Mouse (Mus musculus): ENCODE data around the gene Gm10644. TPM values are rescaled to one million over a fixed set of nuclear protein-coding genes. Genes with fewer than 3 reads are reported as not detected.

The Gm10644 gene
- total and polyA plus RNA-seq, 2 experiments from 2014 or later = 0.39 to 0.60 TPM

DNA sequence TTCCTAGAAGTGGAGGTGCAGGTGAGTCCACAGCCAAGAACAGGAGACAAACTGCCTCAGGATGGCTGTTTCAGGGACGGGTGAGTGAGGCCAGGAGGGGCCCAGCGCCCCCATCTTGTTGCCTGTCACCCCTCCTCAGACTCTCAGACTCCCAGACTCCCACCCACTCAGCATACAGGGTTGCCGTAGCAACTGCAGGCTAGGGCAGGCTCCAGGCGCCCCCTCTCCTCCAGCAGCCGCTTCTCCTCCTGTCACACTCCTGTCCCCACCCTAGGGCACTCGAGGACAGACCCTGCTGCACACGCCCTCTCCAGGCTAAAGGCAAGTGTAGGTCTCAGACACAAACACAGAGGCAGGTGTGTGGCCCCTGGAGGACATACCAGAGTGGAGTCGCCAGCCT lies 45.7 kb downstream of the Gm10644 start:
- no peak overlapping the region for H3K9ac ChIP-seq (replicated peaks; ENCODE audit: low read length, poor library complexity, severe bottlenecking)
- DNase-seq (ENCODE audit: low spot score) = no peak

DNA sequence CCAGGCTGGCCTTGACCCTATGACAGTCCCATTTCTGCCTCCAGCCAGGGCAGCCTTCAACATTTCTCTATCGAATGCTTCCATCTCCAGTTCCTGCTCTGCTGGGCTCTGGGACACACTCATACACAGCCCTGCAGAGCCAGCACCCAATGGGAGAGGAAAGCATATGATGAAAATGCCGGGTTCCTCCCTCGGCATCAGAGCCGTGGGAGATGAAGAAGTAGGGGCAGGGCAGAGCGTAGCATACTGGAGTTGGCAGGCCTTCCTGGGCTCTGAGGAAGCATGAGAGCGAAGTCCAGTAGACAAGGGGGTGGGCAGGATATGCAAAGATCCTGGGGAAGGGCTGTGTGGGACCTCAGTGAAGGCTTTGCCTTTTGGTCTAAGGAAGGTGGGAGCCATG lies 46.4 kb downstream of the Gm10644 start:
- ATAC-seq (ENCODE audit: low FRiP score) = no peak
- H3K27me3 ChIP-seq (ENCODE audit: insufficient read depth, low read length) = no peaks in the 10 kb centered on the region
- no peak overlapping the region for H3K4me2 ChIP-seq (ENCODE audit: low read depth, low read length, poor library complexity, severe bottlenecking)
- no peaks in the 10 kb centered on the region for H3K9me3 ChIP-seq (ENCODE audit: low read length)
- H3K4me3 ChIP-seq (ENCODE audit: low read depth, low read length) = no peak overlapping the region
- no peak for DNase-seq (ENCODE audit: low spot score)
- peaks cover 8% of the 10 kb centered on the region; the same call in 1 of the 2 replicates for H3K4me1 ChIP-seq (ENCODE audit: insufficient read depth, low read length)
- WGBS = 75% methylated on average over 6 of the region's 6 CpGs
- no peak overlapping the region for H3K27ac ChIP-seq (ENCODE audit: low read depth, low read length)
- no peak overlapping the region for H3K9ac ChIP-seq (replicated peaks; ENCODE audit: low read length, poor library complexity, severe bottlenecking)
- no peaks in the 10 kb centered on the region for H3K36me3 ChIP-seq (ENCODE audit: insufficient read depth, low read length)
- no peak for TF ChIP-seq CTCF (IDR thresholded peaks at IDR 0.05)

More for the DNA sequence above, 45.7 kb downstream of the Gm10644 start:
- Histone ChIP-seq H3K4me3 (ENCODE audit: low read depth, low read length) (no peak overlapping the region), H3K27me3 (ENCODE audit: insufficient read depth, low read length) (no peaks in the 10 kb centered on the region), H3K4me2 (ENCODE audit: low read depth, low read length, poor library complexity, severe bottlenecking) (no peak overlapping the region), H3K4me1 (ENCODE audit: insufficient read depth, low read length) (peaks cover under 1% of the 10 kb centered on the region; the same call in 1 of the 2 replicates), H3K9me3 (ENCODE audit: low read length) (no peaks in the 10 kb centered on the region), H3K36me3 (ENCODE audit: insufficient read depth, low read length) (no peaks in the 10 kb centered on the region), H3K27ac (ENCODE audit: low read depth, low read length) (no peak overlapping the region)
- TF ChIP-seq CTCF (IDR thresholded peaks at IDR 0.05) = no peak
- 44% methylated on average over 8 of the region's 8 CpGs for WGBS
- ATAC-seq (ENCODE audit: low FRiP score) = no peak

DNA sequence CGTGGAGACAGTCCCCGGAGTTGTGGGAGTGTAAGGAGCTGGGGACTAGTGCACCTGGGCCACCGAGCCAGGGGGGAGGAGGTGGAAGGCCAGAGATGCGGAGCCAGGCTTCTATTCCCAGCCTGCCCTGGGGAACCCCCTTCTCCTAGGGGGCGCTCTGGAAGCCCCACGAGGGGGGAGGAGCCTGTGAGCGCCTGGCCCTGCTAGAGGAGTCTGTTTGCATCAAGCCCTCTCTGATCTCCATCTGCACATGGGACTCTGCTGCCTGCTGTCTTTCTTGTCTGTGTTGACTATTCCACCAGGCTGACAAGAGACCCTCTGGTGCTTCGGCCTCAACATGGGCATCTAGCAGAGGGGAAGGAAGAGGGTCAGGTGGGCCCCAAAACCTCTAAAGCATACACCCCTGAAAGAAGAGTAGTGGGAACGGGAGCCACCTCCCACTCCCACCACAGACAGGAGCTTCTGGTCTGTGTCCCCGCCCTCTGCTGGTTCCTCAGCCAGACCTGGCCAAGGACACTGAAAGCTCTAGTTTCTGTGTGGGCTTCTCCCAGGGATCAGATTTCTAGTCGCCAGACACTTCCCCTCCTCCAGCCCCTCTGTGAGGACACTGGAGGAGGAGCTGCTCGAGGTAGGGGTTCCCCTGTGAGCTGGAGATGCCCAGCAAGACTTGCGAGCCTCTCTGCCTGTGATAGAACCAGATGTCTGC lies 51.9 kb downstream of the Gm10644 start:
- H3K4me1 ChIP-seq (ENCODE audit: insufficient read depth, low read length) = peaks cover 20% of the 10 kb centered on the region; the same call in 1 of the 2 replicates
- H3K36me3 ChIP-seq (ENCODE audit: insufficient read depth, low read length) = 0 out of 2 replicates have a peak, but pooled peaks cover 3% of the 10 kb centered on the region
- ATAC-seq (ENCODE audit: low FRiP score) = no peak
- H3K4me2 ChIP-seq (ENCODE audit: low read depth, low read length, poor library complexity, severe bottlenecking) = peak overlapping the region; percentile 86
- H3K27ac ChIP-seq (ENCODE audit: low read depth, low read length) = no peak overlapping the region
- peak overlapping the region; percentile 97 for H3K4me3 ChIP-seq (ENCODE audit: low read depth, low read length)
- no peaks in the 10 kb centered on the region for H3K27me3 ChIP-seq (ENCODE audit: insufficient read depth, low read length)
- no peak for TF ChIP-seq CTCF (IDR thresholded peaks at IDR 0.05)
- DNase-seq (ENCODE audit: low spot score) = peak; percentile 12
- WGBS = 15% methylated on average over 9 of the region's 13 CpGs
- 0 out of 2 replicates have a peak overlapping the region, but pooled peaks have one; percentile 39 for H3K9ac ChIP-seq (replicated peaks; ENCODE audit: low read length, poor library complexity, severe bottlenecking)
- no peaks in the 10 kb centered on the region for H3K9me3 ChIP-seq (ENCODE audit: low read length)

DNA sequence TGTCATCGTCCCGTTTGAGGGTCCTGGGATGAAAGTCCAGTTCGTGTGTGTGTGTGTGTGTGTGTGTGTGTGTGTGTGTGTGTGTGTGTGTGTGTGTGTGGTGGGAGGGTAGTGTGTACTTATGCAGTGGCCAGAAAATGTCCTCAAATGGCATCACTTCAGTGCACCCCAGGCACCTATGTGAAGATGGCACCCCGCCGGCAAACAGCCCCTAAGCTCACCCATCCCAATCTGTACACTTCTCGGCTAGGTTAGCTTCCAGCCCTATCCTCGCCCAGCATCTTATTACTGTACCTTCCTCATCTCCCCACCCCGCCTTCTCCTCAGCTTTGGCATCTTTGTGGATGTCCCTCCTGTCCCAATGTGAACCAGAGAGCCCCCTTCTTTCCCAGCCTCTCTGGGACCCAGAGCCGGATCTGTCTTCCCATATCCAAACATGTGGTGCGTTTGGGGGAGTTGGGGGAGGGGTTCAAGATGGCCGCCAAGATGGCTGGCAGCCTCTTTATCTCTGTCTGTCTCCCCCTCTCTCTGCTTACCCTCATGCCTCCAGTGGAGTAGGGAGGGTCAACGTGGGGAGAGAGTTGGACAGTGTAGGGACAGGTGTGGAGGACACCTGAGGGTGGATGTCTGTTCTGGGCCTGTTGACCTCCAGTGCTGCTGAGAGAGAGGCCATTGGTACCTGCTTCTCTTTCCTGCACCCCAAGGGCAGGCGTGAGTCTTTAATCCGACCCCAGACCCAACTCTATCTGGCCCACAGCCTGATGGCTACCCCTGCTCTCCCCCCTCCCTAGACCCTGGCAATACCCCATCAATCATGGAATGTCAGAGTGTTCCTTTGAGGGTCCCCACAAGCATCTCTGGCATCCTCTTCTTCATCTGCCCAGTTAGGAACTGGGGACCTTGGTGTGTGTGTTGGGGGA lies 53.2 kb downstream of the Gm10644 start:
- 7% methylated on average over 14 of the region's 14 CpGs for WGBS
- Histone ChIP-seq H3K27ac (ENCODE audit: low read depth, low read length) (peak overlapping the region; percentile 98), H3K4me3 (ENCODE audit: low read depth, low read length) (peak overlapping the region; percentile 97), H3K9me3 (ENCODE audit: low read length) (no peaks in the 10 kb centered on the region), H3K36me3 (ENCODE audit: insufficient read depth, low read length) (0 out of 2 replicates have a peak, but pooled peaks cover 3% of the 10 kb centered on the region), H3K4me2 (ENCODE audit: low read depth, low read length, poor library complexity, severe bottlenecking) (peak overlapping the region; percentile 86), H3K27me3 (ENCODE audit: insufficient read depth, low read length) (no peaks in the 10 kb centered on the region), H3K4me1 (ENCODE audit: insufficient read depth, low read length) (peaks cover 20% of the 10 kb centered on the region; the same call in 1 of the 2 replicates), H3K9ac (replicated peaks; ENCODE audit: low read length, poor library complexity, severe bottlenecking) (peak overlapping the region; percentile 98)
- ATAC-seq (ENCODE audit: low FRiP score) = no peak
- no peak for TF ChIP-seq CTCF (IDR thresholded peaks at IDR 0.05)
- DNase-seq (ENCODE audit: low spot score) = peak; percentile 40

DNA sequence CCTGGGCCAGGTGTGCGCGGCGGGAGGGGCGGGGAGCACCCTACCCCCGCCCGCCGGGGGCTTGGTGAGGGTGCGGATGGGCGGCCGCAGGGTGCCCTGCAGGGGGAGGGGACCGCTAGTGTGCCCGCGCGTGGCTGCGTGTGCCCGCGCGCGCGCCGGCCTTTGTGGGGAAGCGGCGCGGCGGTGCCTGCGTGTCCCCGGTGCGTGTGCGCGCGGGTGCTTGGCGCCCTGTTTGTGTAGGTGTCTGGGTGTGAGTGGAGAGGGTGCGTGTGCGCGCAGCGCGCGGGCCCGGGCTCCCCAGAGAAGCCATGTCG lies 54.1 kb downstream of the Gm10644 start:
- DNase-seq (ENCODE audit: low spot score) = peak; percentile 76
- Histone ChIP-seq H3K36me3 (ENCODE audit: insufficient read depth, low read length) (0 out of 2 replicates have a peak, but pooled peaks cover 3% of the 10 kb centered on the region), H3K9me3 (ENCODE audit: low read length) (no peaks in the 10 kb centered on the region), H3K9ac (replicated peaks; ENCODE audit: low read length, poor library complexity, severe bottlenecking) (peak overlapping the region; percentile 98), H3K4me3 (ENCODE audit: low read depth, low read length) (peak overlapping the region; percentile 97), H3K4me2 (ENCODE audit: low read depth, low read length, poor library complexity, severe bottlenecking) (peak overlapping the region; percentile 86), H3K4me1 (ENCODE audit: insufficient read depth, low read length) (peaks cover 20% of the 10 kb centered on the region; the same call in 1 of the 2 replicates), H3K27ac (ENCODE audit: low read depth, low read length) (peak overlapping the region; percentile 98), H3K27me3 (ENCODE audit: insufficient read depth, low read length) (no peaks in the 10 kb centered on the region)
- ATAC-seq (ENCODE audit: low FRiP score) = no peak
- under 1% methylated on average over 28 of the region's 40 CpGs for WGBS
- no peak for TF ChIP-seq CTCF (IDR thresholded peaks at IDR 0.05)

Data from midbrain, postnatal 0 days (tissue).